Mouse (Mus musculus): Measurements from ENCODE around the gene Tnfrsf21. TPM values are rescaled to one million over a fixed set of nuclear protein-coding genes. Genes with fewer than 3 reads are reported as not detected.

Gene Tnfrsf21
- polyA plus RNA-seq, 1 experiment = 178 TPM

DNA sequence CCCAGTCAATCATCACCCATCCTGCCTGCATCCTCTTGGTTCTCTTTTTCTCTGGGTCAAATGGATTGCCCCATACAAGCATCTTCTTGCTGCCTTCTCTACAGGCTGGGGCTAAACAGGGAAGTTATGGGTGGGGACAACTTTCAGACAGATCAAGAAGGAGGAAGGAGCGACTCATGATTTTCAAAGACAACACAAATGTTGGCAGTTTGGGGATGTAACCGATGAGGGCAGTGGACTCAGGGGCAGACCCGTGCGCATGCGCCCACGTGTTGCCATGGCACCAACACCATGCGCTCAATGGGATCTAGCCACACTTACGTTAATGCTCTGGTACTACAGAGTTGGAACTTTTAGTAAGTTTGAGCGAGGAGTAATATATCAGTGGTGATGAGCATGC, 121.5 kb downstream of the Tnfrsf21 start:
- WGBS = 89% methylated on average over 9 of the region's 9 CpGs
- no peak for TF ChIP-seq CTCF (conservative IDR thresholded peaks at IDR 0.05; ENCODE audit: insufficient read depth, insufficient read length, low read depth, low read length)
- DNase-seq = peak; percentile 16
- Histone ChIP-seq H3K36me3 (ENCODE audit: control insufficient read depth, insufficient read depth, low read length) (no peaks in the 10 kb centered on the region), H3K27me3 (replicated peaks; ENCODE audit: control insufficient read depth, insufficient read depth, low read length) (no peaks in the 10 kb centered on the region), H3K4me3 (ENCODE audit: insufficient read depth, low read depth, low read length) (no peak overlapping the region), H3K27ac (ENCODE audit: insufficient read depth, low read depth, low read length) (no peak overlapping the region), H3K4me1 (ENCODE audit: control insufficient read depth, insufficient read depth, low read length) (peaks cover 3% of the 10 kb centered on the region; the same call in 1 of the 2 replicates)

DNA sequence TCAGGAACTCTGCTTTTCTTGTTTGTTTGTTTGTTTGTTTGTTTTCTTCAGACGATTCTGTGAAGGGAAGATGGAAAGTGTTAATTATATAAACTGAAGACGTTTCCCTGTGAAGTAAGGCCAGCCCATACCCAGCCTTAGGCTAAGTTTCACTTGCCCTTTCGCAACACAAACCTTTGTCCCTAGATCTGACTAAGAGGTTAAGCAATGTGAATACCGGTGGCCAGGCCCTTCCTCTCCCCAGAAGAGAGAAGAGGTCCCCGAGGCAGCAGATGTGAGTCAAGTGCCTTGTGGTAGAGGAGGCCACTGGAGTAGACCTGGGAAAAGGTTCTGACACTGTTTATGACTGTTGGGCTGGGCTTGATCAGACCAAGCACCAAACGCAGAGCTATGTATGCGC, 122.0 kb downstream of the Tnfrsf21 start:
- 70% methylated on average over 7 of the region's 7 CpGs for WGBS
- no peak overlapping the region for H3K4me3 ChIP-seq (ENCODE audit: insufficient read depth, low read depth, low read length)
- TF ChIP-seq CTCF (conservative IDR thresholded peaks at IDR 0.05; ENCODE audit: insufficient read depth, insufficient read length, low read depth, low read length) (no peak), POLR2A (IDR thresholded peaks at IDR 0.05; ENCODE audit: low read depth, low read length) (no peak)
- no peaks in the 10 kb centered on the region for H3K36me3 ChIP-seq (ENCODE audit: control insufficient read depth, insufficient read depth, low read length)
- no peaks in the 10 kb centered on the region for H3K27me3 ChIP-seq (replicated peaks; ENCODE audit: control insufficient read depth, insufficient read depth, low read length)
- H3K4me1 ChIP-seq (ENCODE audit: control insufficient read depth, insufficient read depth, low read length) = peaks cover 3% of the 10 kb centered on the region; the same call in 1 of the 2 replicates
- no peak overlapping the region for H3K27ac ChIP-seq (ENCODE audit: insufficient read depth, low read depth, low read length)
- DNase-seq = peak; percentile 43

Other genes starting within 250 kb of the Tnfrsf21 start
- 14.6 and 19.1 TPM in 2 replicates for gene Cd2ap, start 139.9 kb upstream of the Tnfrsf21 start, polyA plus RNA-seq (2012; rRNA removed)